Mouse (Mus musculus): Measurements from ENCODE around the gene Ear1.
"Not testable (repeated sequence)": the region's sequence is repeated elsewhere in the genome, so short reads cannot be mapped to it uniquely, and the experiment has no call there.

The Ear1 gene

GRCm38 (mm10) chr14:43796069-43796904 is 79.0 kb downstream of the Ear1 start:
- no peak for DNase-seq

- DNase-seq, result not testable (repeated sequence)
Measured at GRCm38 (mm10) chr14:43793811-43794210, 81.5 kb downstream of the Ear1 start.

GRCm38 (mm10) chr14:43784645-43785044 is 90.7 kb downstream of the Ear1 start, which contains the start of gene Gm8180:
TSS of gene Gm8180 (minus strand) at chr14:43784745.
- not testable (repeated sequence) for DNase-seq

Data from thymus, postnatal 14 days (tissue).